Mouse (Mus musculus): ENCODE data around the gene Dusp18. TPM values are rescaled to one million over a fixed set of nuclear protein-coding genes. Genes with fewer than 3 reads are reported as not detected.

Dusp18 gene
- total and polyA plus RNA-seq, 3 experiments: 2.8 to 6.6 (median 4.8) TPM

- TF ChIP-seq RAD21 (IDR thresholded peaks at IDR 0.05; ENCODE audit: low read depth, low read length) (peak; percentile 62), ZC3H11A (IDR thresholded peaks at IDR 0.05; ENCODE audit: low read depth, low read length) (no peak), UBTF (IDR thresholded peaks at IDR 0.05; ENCODE audit: low read depth, low read length) (no peak), EP300 (IDR thresholded peaks at IDR 0.05; ENCODE audit: low read length) (0 out of 2 replicates have a peak, but pooled peaks have one; percentile 23)
Observed at GRCm38 (mm10) chr11:3914109-3914840, 19.2 kb downstream of the Dusp18 start, which contains the start of gene Slc35e4 (continued).

- peak; percentile 48 for DNase-seq (ENCODE audit: extremely low read depth)
- Histone ChIP-seq H3K27ac (ENCODE audit: insufficient read depth, low read depth) (no peak overlapping the region), H3K4me1 (ENCODE audit: control insufficient read depth in 1 of 2, insufficient read depth in 2 of 2) (peaks cover 7 to 12% of the 10 kb centered on the region in 2 experiments; a peak in 3 of 4 replicates), H3K4me2 (ENCODE audit: insufficient read depth, low read depth, poor library complexity, severe bottlenecking) (no peak overlapping the region), H3K9me3 (replicated peaks; ENCODE audit: low read length) (no peaks in the 10 kb centered on the region), H3K27me3 (replicated peaks) (peaks cover 30% of the 10 kb centered on the region), H3K4me3 (replicated peaks in 1 of 3; ENCODE audit: low read depth in 2 of 3, low read length in 2 of 3, poor library complexity in 1 of 3) (no peak overlapping the region), H3K79me2 (replicated peaks; ENCODE audit: control insufficient read depth, extremely low read depth, insufficient read depth, poor library complexity, severe bottlenecking) (no peaks in the 10 kb centered on the region), H3K36me3 (replicated peaks in 1 of 2; ENCODE audit: control insufficient read depth in 1 of 2, insufficient read depth in 1 of 2, low read length in 1 of 2) (no peaks in the 10 kb centered on the region), H3K9ac (ENCODE audit: insufficient read depth, low read depth) (no peak overlapping the region)
- in situ Hi-C loops (cut with MboI; ENCODE audit: low pct_ligation_motif_present, low pct_unique_long_range_greater_than_20kb, low sequenced_read_pairs): loop anchor here (5.0 to 25.0 kb wide), 2 partner anchors 36 to 381 kb away; partner anchors contain the start of gene Smtn
- no peak for TF ChIP-seq KAT2A (IDR thresholded peaks at IDR 0.05; ENCODE audit: insufficient replicate concordance, low read length)
- TF ChIP-seq TCF12 (IDR thresholded peaks at IDR 0.05; ENCODE audit: low read depth, low read length): no peak
- TF ChIP-seq RCOR1 (conservative IDR thresholded peaks at IDR 0.05; ENCODE audit: low read depth, low read length): no peak
- TF ChIP-seq SMC3 (IDR thresholded peaks at IDR 0.05; ENCODE audit: low read depth, low read length): peak; percentile 40
- TF ChIP-seq JUN (IDR thresholded peaks at IDR 0.05; ENCODE audit: insufficient read depth, low read depth, low read length): no peak
- TF ChIP-seq ETS1 (conservative IDR thresholded peaks at IDR 0.05; ENCODE audit: low read depth, low read length): no peak
- TF ChIP-seq PAX5 (IDR thresholded peaks at IDR 0.05; ENCODE audit: low read length): no peak
- no peak for TF ChIP-seq MAZ (IDR thresholded peaks at IDR 0.05; ENCODE audit: low read depth, low read length)
- TF ChIP-seq TBP (conservative IDR thresholded peaks at IDR 0.05; ENCODE audit: low read depth, low read length): no peak
- TF ChIP-seq ZNF384 (IDR thresholded peaks at IDR 0.05; ENCODE audit: low read depth, low read length): no peak
- TF ChIP-seq SIN3A (IDR thresholded peaks at IDR 0.05; ENCODE audit: low read length): no peak
- no peak for TF ChIP-seq ZMIZ1 (IDR thresholded peaks at IDR 0.05; ENCODE audit: low read depth, low read length)
- TF ChIP-seq NRF1 (IDR thresholded peaks at IDR 0.05; ENCODE audit: low read depth, low read length): no peak
- no peak for TF ChIP-seq USF1 (IDR thresholded peaks at IDR 0.05; ENCODE audit: low read depth, low read length)
- no peak for TF ChIP-seq MXI1 (IDR thresholded peaks at IDR 0.05; ENCODE audit: low read depth, low read length)
- peak; percentile 81 to 86 for TF ChIP-seq CTCF (conservative IDR thresholded peaks at IDR 0.05 in 1 of 2, IDR thresholded peaks at IDR 0.05 in 1 of 2; ENCODE audit: low read depth in 2 of 2, low read length in 2 of 2)
- TF ChIP-seq UBTF (IDR thresholded peaks at IDR 0.05; ENCODE audit: low read depth, low read length): no peak
- TF ChIP-seq MEF2A (IDR thresholded peaks at IDR 0.05; ENCODE audit: borderline replicate concordance, low read depth, low read length): no peak
- TF ChIP-seq MAX (IDR thresholded peaks at IDR 0.05; ENCODE audit: low read length): peak; percentile 61; the same call in 1 of the 2 replicates
- no peak for TF ChIP-seq E2F4 (IDR thresholded peaks at IDR 0.05; ENCODE audit: insufficient replicate concordance, low read depth, low read length)
- peak; percentile 95 for TF ChIP-seq MYC (IDR thresholded peaks at IDR 0.05; ENCODE audit: low read depth, low read length)
- no peak for TF ChIP-seq ZC3H11A (IDR thresholded peaks at IDR 0.05; ENCODE audit: low read depth, low read length)
- no peak for TF ChIP-seq POLR2AphosphoS2 (IDR thresholded peaks at IDR 0.05; ENCODE audit: low read depth, low read length)
- no peak for TF ChIP-seq NELFE (IDR thresholded peaks at IDR 0.05; ENCODE audit: low read depth, low read length)
- no peak for TF ChIP-seq POLR2A (IDR thresholded peaks at IDR 0.05; ENCODE audit: low read depth, low read length)
- no peak for TF ChIP-seq CHD1 (IDR thresholded peaks at IDR 0.05; ENCODE audit: low read depth, low read length)
- no peak for TF ChIP-seq USF2 (conservative IDR thresholded peaks at IDR 0.05; ENCODE audit: low read depth, low read length)
- TF ChIP-seq GABPA (IDR thresholded peaks at IDR 0.05; ENCODE audit: insufficient replicate concordance, low read depth, low read length): no peak
- TF ChIP-seq MAFK (IDR thresholded peaks at IDR 0.05; ENCODE audit: insufficient replicate concordance, low read length): no peak
- no peak for TF ChIP-seq BHLHE40 (IDR thresholded peaks at IDR 0.05; ENCODE audit: low read depth, low read length)
- TF ChIP-seq ELF1 (IDR thresholded peaks at IDR 0.05; ENCODE audit: low read depth, low read length): no peak
- no peak for TF ChIP-seq CHD2 (IDR thresholded peaks at IDR 0.05; ENCODE audit: low read length)
- peak; percentile 48 for TF ChIP-seq RAD21 (IDR thresholded peaks at IDR 0.05; ENCODE audit: low read depth, low read length)
- no peak for TF ChIP-seq JUND (conservative IDR thresholded peaks at IDR 0.05; ENCODE audit: low read depth, low read length)
- dilution Hi-C loops (cut with MboI; ENCODE audit: extremely low pct_ligation_motif_present, extremely low pct_unique_long_range_greater_than_20kb, low sequenced_read_pairs): no loop called here
Observed at GRCm38 (mm10) chr11:3918738-3919137, 23.7 kb downstream of the Dusp18 start.
